Mouse (Mus musculus) myocyte (in vitro differentiated cells): ENCODE measurements at regions not wholly inside any gene's neighbourhood (a gene's known extent, or its start where the extent isn't known, plus 50 kb on each side); places are given as distances from the start of the nearest gene placed in this dataset.

Experiments
- E2F4 ChIP-seq: IDR thresholded peaks from one replicate; pipeline ENCODE4 v1.6.1; 2011; ENCODE audit warnings: mild to moderate bottlenecking, control low read depth, moderate library complexity; ENCODE audit not compliant: insufficient read depth
- MAX ChIP-seq: IDR thresholded peaks from one replicate; pipeline ENCODE4 v1.6.1; 2011; ENCODE audit warnings: low read depth, mild to moderate bottlenecking, control low read depth
- POLR2A ChIP-seq: IDR thresholded peaks from one replicate; pipeline ENCODE4 v1.6.1; 2011; ENCODE audit warnings: low read depth, mild to moderate bottlenecking, control low read depth, moderate library complexity; ENCODE audit not compliant: insufficient read length
- USF1 ChIP-seq: IDR thresholded peaks from one replicate; pipeline ENCODE4 v1.6.1; 2011; ENCODE audit warnings: low read depth, mild to moderate bottlenecking, control low read depth, moderate library complexity

DNA sequence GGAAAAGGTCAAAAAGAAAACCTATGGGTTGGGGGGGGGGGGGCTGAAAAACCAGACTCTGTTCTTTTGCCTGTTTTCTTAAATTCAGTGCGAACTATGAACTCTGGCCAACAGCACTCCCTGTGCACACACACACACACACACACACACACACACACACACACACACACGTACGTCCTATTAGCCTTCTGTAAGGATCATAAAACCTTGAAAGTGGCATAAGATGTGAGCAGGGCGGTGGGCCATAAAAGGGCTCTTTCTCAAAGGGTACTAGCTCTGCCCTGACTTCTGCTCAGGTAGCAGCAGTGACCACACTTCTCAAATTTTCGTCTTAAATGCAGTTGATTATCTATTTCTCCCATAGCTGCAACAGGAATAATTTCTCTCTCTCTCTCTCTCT, 199.2 kb downstream of the Lrig3 start:
- TF ChIP-seq MAX (no peak), POLR2A (no peak), USF1 (no peak), E2F4 (no peak)
